Mouse (Mus musculus) ES-E14 (cell line): ENCODE measurements around the gene Gar1. TPM values are rescaled to one million over a fixed set of nuclear protein-coding genes. Genes with fewer than 3 reads are reported as not detected.

Experiments
- DNase-seq: peaks from one replicate; pipeline ENCODE4 v3.0.0-alpha.2; 2013; ENCODE audit warnings: low read depth, low spot score
- H3K27ac ChIP-seq: 2 replicates; pipeline ENCODE4 v1.5.1; 2012; ENCODE audit warnings: low read depth, mild to moderate bottlenecking, low read length, moderate library complexity, mixed read lengths; ENCODE audit not compliant: poor library complexity, insufficient read depth, severe bottlenecking
- H3K36me3 ChIP-seq: 2 replicates; pipeline ENCODE4 v1.6.1; 2012; ENCODE audit warnings: mild to moderate bottlenecking, low read length, moderate library complexity, mixed read lengths; ENCODE audit not compliant: control insufficient read depth, poor library complexity, insufficient read depth, severe bottlenecking
- H3K4me1 ChIP-seq, 2 experiments: fragments of 150-350 bp in 1 of 2; sonication (generic) in 1 of 2; 2 replicates each; pipeline ENCODE4 v1.6.1; 2012; ENCODE audit warnings: low read length in 2 of 2, mild to moderate bottlenecking in 1 of 2, mixed read lengths in 1 of 2; ENCODE audit not compliant: control insufficient read depth in 2 of 2, insufficient read depth in 2 of 2, poor library complexity in 1 of 2
- H3K4me3 ChIP-seq, 2 experiments: fragments of 150-350 bp in 1 of 2; sonication (generic) in 1 of 2; 2 replicates each; pipeline ENCODE4 v1.5.1; 2012; ENCODE audit warnings: low read length in 2 of 2, low read depth in 1 of 2, mild to moderate bottlenecking in 1 of 2, mixed read lengths in 1 of 2; ENCODE audit not compliant: insufficient read depth in 1 of 2, poor library complexity in 1 of 2, severe bottlenecking in 1 of 2
- H3K9ac ChIP-seq: 2 replicates; pipeline ENCODE4 v1.6.1; 2012; ENCODE audit warnings: low read depth, mild to moderate bottlenecking, low read length, mixed read lengths; ENCODE audit not compliant: poor library complexity, insufficient read depth, severe bottlenecking
- H3K9me3 ChIP-seq: fragments of 150-350 bp; sonication (generic); 2 replicates; pipeline ENCODE4 v1.6.1; 2012; ENCODE audit warnings: low read depth, mild to moderate bottlenecking, low read length; ENCODE audit not compliant: control insufficient read depth, insufficient read depth
- CHD2 ChIP-seq: IDR thresholded peaks from 2 replicates; pipeline ENCODE4 v1.6.1; 2014; ENCODE audit warnings: mild to moderate bottlenecking, low read depth, low read length, inconsistent platforms
- HCFC1 ChIP-seq: IDR thresholded peaks from 2 replicates; pipeline ENCODE4 v1.6.1; 2012; ENCODE audit warnings: low read length, inconsistent platforms, borderline replicate concordance; ENCODE audit not compliant: insufficient read depth
- MAFK ChIP-seq: IDR thresholded peaks from 2 replicates; pipeline ENCODE4 v1.6.1; 2014; ENCODE audit warnings: mild to moderate bottlenecking, low read depth, low read length, inconsistent platforms; ENCODE audit not compliant: insufficient read depth
- ZC3H11A ChIP-seq: IDR thresholded peaks from 2 replicates; pipeline ENCODE4 v1.6.1; 2012; ENCODE audit warnings: low read depth, mild to moderate bottlenecking, inconsistent platforms, low read length, borderline replicate concordance
- ZNF384 ChIP-seq: IDR thresholded peaks from 2 replicates; pipeline ENCODE4 v1.6.1; 2012; ENCODE audit warnings: low read depth, low read length, inconsistent platforms
- in situ Hi-C, 2 experiments: fragments of 600-800 bp; cut with MboI; formaldehyde crosslinking; loops; one replicate each; pipeline ENCODE4 v1.15.1; 2025; ENCODE audit warnings: low sequenced_read_pairs in 2 of 2, inconsistent platforms in 1 of 2; ENCODE audit not compliant: unreplicated experiment in 2 of 2
- total RNA-seq: library from RNA; depleted of rRNA; stranded (reverse); fragments of 300-350 nt; gene quantifications from 2 replicates; pipeline ENCODE4 v1.2.3, GENCODE M21; 2012

The Gar1 gene
- total RNA-seq, 1 experiment, result 79.1 TPM

- Histone ChIP-seq H3K9ac (no peak overlapping the region), H3K9me3 (no peaks in the 10 kb centered on the region), H3K4me1 (0 out of 4 replicates have a peak, but pooled peaks cover 0 to 2% of the 10 kb centered on the region in 2 experiments), H3K36me3 (no peaks in the 10 kb centered on the region), H3K27ac (no peak overlapping the region), H3K4me3 (no peak overlapping the region)
- TF ChIP-seq ZNF384 (no peak), HCFC1 (no peak), ZC3H11A (no peak), CHD2 (no peak), MAFK (no peak)
- DNase-seq, result peak; percentile 40
- in situ Hi-C loops, result no loop called here
These were observed 6.8 kb upstream of the Gar1 start for GRCm38 (mm10) chr3:129838017-129838416.

GRCm38 (mm10) chr3:129836965-129837364 is 5.8 kb upstream of the Gar1 start:
- H3K36me3 ChIP-seq, result no peaks in the 10 kb centered on the region
- in situ Hi-C loops, result no loop called here
- H3K9ac ChIP-seq, result no peak overlapping the region
- H3K4me3 ChIP-seq, result no peak overlapping the region
- TF ChIP-seq ZC3H11A (no peak), CHD2 (no peak), MAFK (no peak), ZNF384 (no peak), HCFC1 (no peak)
- no peaks in the 10 kb centered on the region for H3K9me3 ChIP-seq
- H3K27ac ChIP-seq, result no peak overlapping the region
- 0 out of 4 replicates have a peak, but pooled peaks cover 0 to 2% of the 10 kb centered on the region in 2 experiments for H3K4me1 ChIP-seq
- DNase-seq, result no peak

GRCm38 (mm10) chr3:129836051-129836697 is 5.0 kb upstream of the Gar1 start:
- Histone ChIP-seq H3K4me1 (0 out of 4 replicates have a peak, but pooled peaks cover 0 to 2% of the 10 kb centered on the region in 2 experiments), H3K9me3 (no peaks in the 10 kb centered on the region), H3K27ac (no peak overlapping the region), H3K36me3 (no peaks in the 10 kb centered on the region), H3K4me3 (no peak overlapping the region), H3K9ac (no peak overlapping the region)
- in situ Hi-C loops, result no loop called here
- no peak for DNase-seq
- TF ChIP-seq CHD2, result no peak
- TF ChIP-seq MAFK, result no peak
- TF ChIP-seq ZC3H11A, result no peak
- TF ChIP-seq ZNF384, result 0 out of 2 replicates have a peak, but pooled peaks have one; percentile 19
- TF ChIP-seq HCFC1, result no peak

GRCm38 (mm10) chr3:129835388-129835934 is 4.3 kb upstream of the Gar1 start, which contains the start of gene Cfi:
Gene Cfi (plus strand): TSS chr3:129835884.
- no peak for TF ChIP-seq CHD2
- no peak for TF ChIP-seq HCFC1
- TF ChIP-seq MAFK, result no peak
- TF ChIP-seq ZC3H11A, result no peak
- TF ChIP-seq ZNF384, result no peak
- Histone ChIP-seq H3K9ac (no peak within 1 kb of the TSS), H3K36me3 (no peaks in the 10 kb centered on the region), H3K4me1 (0 out of 4 replicates have a peak, but pooled peaks cover 0 to 2% of the 10 kb centered on the region in 2 experiments), H3K4me3 (no peak within 1 kb of the TSS), H3K9me3 (no peaks in the 10 kb centered on the region), H3K27ac (no peak within 1 kb of the TSS)
- in situ Hi-C loops, result no loop called here
- no peak for DNase-seq
